Mouse (Mus musculus) megakaryocyte, embryonic 14.5 days (primary cell): ENCODE data around the gene Egfl6.

Experiments used
- FLI1 ChIP-seq: IDR thresholded peaks from 2 replicates; pipeline ENCODE4 v1.6.1; 2012; ENCODE audit warnings: low read length, inconsistent platforms, mixed read lengths
- GATA1 ChIP-seq: IDR thresholded peaks from 3 replicates; pipeline ENCODE4 v1.6.1; 2012; ENCODE audit warnings: mixed read lengths, low read length, inconsistent platforms, borderline replicate concordance

GRCm38 (mm10) chrX:166576111-166576510, 9.4 kb downstream of the Egfl6 start:
- TF ChIP-seq GATA1: no peak
- no peak for TF ChIP-seq FLI1
